Mouse (Mus musculus): Measurements from ENCODE around the gene Aven.
A peak's percentile ranks its signal among the peaks of the same experiment; 100 is the strongest.
"Not testable (repeated sequence)": the region's sequence is repeated elsewhere in the genome, so short reads cannot be mapped to it uniquely, and the experiment has no call there.

Gene Aven

GRCm38 (mm10) chr2:112492856-112493538, at the start of gene Aven:
Gene Aven, plus strand, starts transcription at chr2:112492964.
- peak; percentile 81 for DNase-seq (ENCODE audit: low read depth, low spot score)

- DNase-seq (ENCODE audit: low read depth, low spot score) = peak; percentile 97
Measured at GRCm38 (mm10) chr2:112443491-112443890, 49.3 kb upstream of the Aven start.

GRCm38 (mm10) chr2:112445511-112445910, 47.3 kb upstream of the Aven start:
- DNase-seq (ENCODE audit: low read depth, low spot score) = peak; percentile 79

GRCm38 (mm10) chr2:112448046-112448445, 44.7 kb upstream of the Aven start:
- not testable (repeated sequence) for DNase-seq (ENCODE audit: low read depth, low spot score)

- no peak for DNase-seq (ENCODE audit: low read depth, low spot score)
Measured at GRCm38 (mm10) chr2:112448510-112449059, 44.2 kb upstream of the Aven start.

GRCm38 (mm10) chr2:112449597-112450296, 43.0 kb upstream of the Aven start:
- DNase-seq (ENCODE audit: low read depth, low spot score) = peak; percentile 83

- not testable (repeated sequence) for DNase-seq (ENCODE audit: low read depth, low spot score)
Measured at GRCm38 (mm10) chr2:112452513-112452912, 40.3 kb upstream of the Aven start.

GRCm38 (mm10) chr2:112454125-112454861, 38.5 kb upstream of the Aven start:
- DNase-seq (ENCODE audit: low read depth, low spot score) = peak; percentile 39

- DNase-seq (ENCODE audit: low read depth, low spot score) = peak; percentile 94
Measured at GRCm38 (mm10) chr2:112454862-112455564, 37.8 kb upstream of the Aven start, which contains the start of gene Emc7. Gene Emc7, plus strand, starts transcription at chr2:112454997.

GRCm38 (mm10) chr2:112460557-112460956, 32.2 kb upstream of the Aven start:
- DNase-seq (ENCODE audit: low read depth, low spot score) = no peak

- DNase-seq (ENCODE audit: low read depth, low spot score) = peak; percentile 27
Measured at GRCm38 (mm10) chr2:112469542-112469941, 23.2 kb upstream of the Aven start.

- DNase-seq (ENCODE audit: low read depth, low spot score) = no peak
Measured at GRCm38 (mm10) chr2:112470961-112471381, 21.8 kb upstream of the Aven start.

- DNase-seq (ENCODE audit: low read depth, low spot score) = no peak
Measured at GRCm38 (mm10) chr2:112472076-112472475, 20.7 kb upstream of the Aven start.

- no peak for DNase-seq (ENCODE audit: low read depth, low spot score)
Measured at GRCm38 (mm10) chr2:112474997-112475724, 17.6 kb upstream of the Aven start.

- DNase-seq (ENCODE audit: low read depth, low spot score) = no peak
Measured at GRCm38 (mm10) chr2:112476554-112476953, 16.2 kb upstream of the Aven start.

- no peak for DNase-seq (ENCODE audit: low read depth, low spot score)
Measured at GRCm38 (mm10) chr2:112480669-112481068, 12.1 kb upstream of the Aven start, which contains the start of gene Chrm5. Gene Chrm5, minus strand, starts transcription at chr2:112480769.

- peak; percentile 77 for DNase-seq (ENCODE audit: low read depth, low spot score)
Measured at GRCm38 (mm10) chr2:112481564-112481963, 11.2 kb upstream of the Aven start.

- DNase-seq (ENCODE audit: low read depth, low spot score) = no peak
Measured at GRCm38 (mm10) chr2:112482533-112483333, 10.0 kb upstream of the Aven start.

GRCm38 (mm10) chr2:112483334-112483651, 9.5 kb upstream of the Aven start:
- DNase-seq (ENCODE audit: low read depth, low spot score) = no peak

- DNase-seq (ENCODE audit: low read depth, low spot score) = peak; percentile 49
Measured at GRCm38 (mm10) chr2:112484886-112485285, 7.9 kb upstream of the Aven start.

Measured in 3T3-L1 (cell line).